Mouse (Mus musculus) myocyte (in vitro differentiated cells): ENCODE measurements at regions not wholly inside any gene's neighbourhood (a gene's known extent, or its start where the extent isn't known, plus 50 kb on each side); places are given as distances from the start of the nearest gene placed in this dataset.

Source experiments
- CEBPB ChIP-seq: IDR thresholded peaks from 2 replicates; pipeline ENCODE4 v1.6.1; 2011; ENCODE audit warnings: mild to moderate bottlenecking, moderate library complexity; ENCODE audit not compliant: poor library complexity, insufficient read depth, severe bottlenecking
- E2F4 ChIP-seq: IDR thresholded peaks from one replicate; pipeline ENCODE4 v1.6.1; 2011; ENCODE audit warnings: mild to moderate bottlenecking, control low read depth, moderate library complexity; ENCODE audit not compliant: insufficient read depth
- MAX ChIP-seq: IDR thresholded peaks from one replicate; pipeline ENCODE4 v1.6.1; 2011; ENCODE audit warnings: low read depth, mild to moderate bottlenecking, control low read depth
- MYOD1 ChIP-seq, 3 experiments: IDR thresholded peaks; one replicate each; pipeline ENCODE4 v1.6.1; 2011; ENCODE audit warnings: control low read depth in 2 of 3, low read depth in 2 of 3, mild to moderate bottlenecking in 2 of 3, moderate library complexity in 1 of 3; ENCODE audit not compliant: insufficient read length in 2 of 3, control insufficient read depth in 1 of 3
- MYOG ChIP-seq, 3 experiments: IDR thresholded peaks; one replicate each; pipeline ENCODE4 v1.6.1; 2011; ENCODE audit warnings: control low read depth in 2 of 3, low read depth in 2 of 3, mild to moderate bottlenecking in 2 of 3; ENCODE audit not compliant: insufficient read length in 2 of 3, control insufficient read depth in 1 of 3, insufficient read depth in 1 of 3
- POLR2A ChIP-seq: IDR thresholded peaks from one replicate; pipeline ENCODE4 v1.6.1; 2011; ENCODE audit warnings: low read depth, mild to moderate bottlenecking, control low read depth, moderate library complexity; ENCODE audit not compliant: insufficient read length
- POLR2AphosphoS2 ChIP-seq: IDR thresholded peaks from one replicate; pipeline ENCODE4 v1.6.1; 2011; ENCODE audit warnings: low read depth, control low read depth; ENCODE audit not compliant: insufficient read length
- REST ChIP-seq: IDR thresholded peaks from one replicate; pipeline ENCODE4 v1.6.1; 2011; ENCODE audit warnings: mild to moderate bottlenecking, control low read depth, moderate library complexity; ENCODE audit not compliant: insufficient read depth, insufficient read length
- SRF ChIP-seq: IDR thresholded peaks from one replicate; pipeline ENCODE4 v1.6.1; 2011; ENCODE audit warnings: low read depth; ENCODE audit not compliant: control insufficient read depth, insufficient read length
- TCF12 ChIP-seq: IDR thresholded peaks from one replicate; pipeline ENCODE4 v1.6.1; 2011; ENCODE audit warnings: mild to moderate bottlenecking, control low read depth; ENCODE audit not compliant: poor library complexity, insufficient read depth, severe bottlenecking
- TCF3 ChIP-seq: IDR thresholded peaks from one replicate; pipeline ENCODE4 v1.6.1; 2011; ENCODE audit warnings: low read depth, control low read depth; ENCODE audit not compliant: insufficient read length
- USF1 ChIP-seq: IDR thresholded peaks from one replicate; pipeline ENCODE4 v1.6.1; 2011; ENCODE audit warnings: low read depth, mild to moderate bottlenecking, control low read depth, moderate library complexity

- TF ChIP-seq POLR2A (no peak), USF1 (no peak), SRF (no peak), MYOD1 (IDR thresholded peaks at IDR 0.05; ENCODE audit: control insufficient read depth in 1 of 3, insufficient read length in 2 of 3, low read depth in 2 of 3) (no peak), REST (no peak), TCF3 (no peak), E2F4 (no peak), TCF12 (no peak), POLR2AphosphoS2 (no peak), CEBPB (no peak), MAX (no peak), MYOG (IDR thresholded peaks at IDR 0.05; ENCODE audit: control insufficient read depth in 1 of 3, insufficient read depth in 1 of 3, insufficient read length in 2 of 3, low read depth in 2 of 3) (no peak)
Observed at GRCm38 (mm10) chr10:27838666-27839065, 219.1 kb upstream of the Lama2 start.
